In genomic region chr7:105740851-105741250, GRCm38 (mm10) we compare ENCODE assay signal across 13 mouse cellular contexts. TPM values are rescaled to one million over a fixed set of nuclear protein-coding genes. Genes with fewer than 3 reads are reported as not detected.
"Had no signal": no experiment of that assay in that cellular context is flagged by ENCODE, and none has a peak within 500 bp of the region (broad histone marks: within the 10 kb centered on the region; RNA-seq: fewer than 3 reads in every experiment).

No protein-coding gene starts in this region.

- H3K9me3 ChIP-seq: limb, embryonic 15.5 days; liver, embryonic 15.5 days; midbrain, embryonic 12.5 days; stomach, embryonic 15.5 days had no signal

- H3K9ac ChIP-seq: limb, embryonic 15.5 days; liver, embryonic 15.5 days; midbrain, embryonic 12.5 days; stomach, embryonic 15.5 days had no signal

- H3K27me3 ChIP-seq: limb, embryonic 15.5 days; liver, embryonic 15.5 days; midbrain, embryonic 12.5 days; stomach, embryonic 15.5 days had no signal

- DNase-seq: kidney, adult 11 months; kidney, adult 9 months; kidney, postnatal 36 days; layer of hippocampus, adult 9-11 months; layer of hippocampus, postnatal 36 days; right cerebral cortex, postnatal 14 days; thymus, postnatal 36 days had no signal

- H3K27ac ChIP-seq: kidney, postnatal 0 days; limb, embryonic 15.5 days; liver, embryonic 15.5 days; midbrain, embryonic 12.5 days; stomach, embryonic 15.5 days had no signal

- H3K4me2 ChIP-seq: limb, embryonic 15.5 days; liver, embryonic 15.5 days; midbrain, embryonic 12.5 days; stomach, embryonic 15.5 days had no signal

- H3K4me3 ChIP-seq: limb, embryonic 15.5 days; liver, embryonic 15.5 days; midbrain, embryonic 12.5 days; stomach, embryonic 15.5 days had no signal

RNA-seq across cellular contexts. Expression of gene Dchs1, which starts 46.6 kb away (rescaled TPM):
- total RNA-seq: megakaryocyte-erythroid progenitor cell, adult 5-6 weeks had no signal
